Mouse (Mus musculus) kidney, postnatal 36 days (tissue): Measurements from ENCODE around the gene Sox9.

Experiments
- DNase-seq, 2 experiments: peaks; one replicate each; pipeline ENCODE4 v3.0.0; 2021 to 2022; ENCODE audit warnings: mixed read lengths in 2 of 2

Gene Sox9

DNA sequence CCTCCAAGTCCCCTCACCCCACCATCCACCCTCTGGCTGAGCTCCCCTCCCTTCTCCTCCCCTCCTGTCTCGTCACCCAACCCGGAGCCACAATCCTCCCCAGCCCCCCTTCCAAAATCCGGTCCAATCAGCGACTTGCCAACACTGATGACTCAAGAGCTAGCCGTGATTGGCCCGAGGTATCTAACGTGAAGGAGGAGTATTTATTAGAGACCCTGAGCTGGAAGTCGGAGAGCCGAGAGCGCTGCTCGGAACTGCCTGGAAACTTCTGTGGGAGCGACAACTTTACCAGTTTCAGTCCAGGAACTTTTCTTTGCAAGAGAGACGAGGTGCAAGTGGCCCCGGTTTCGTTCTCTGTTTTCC lies at the start of gene Sox9:
Gene Sox9, plus strand, starts transcription at position 231 of the 363 bp plus-strand sequence.
- peak; percentile 57 to 61 for DNase-seq

DNA sequence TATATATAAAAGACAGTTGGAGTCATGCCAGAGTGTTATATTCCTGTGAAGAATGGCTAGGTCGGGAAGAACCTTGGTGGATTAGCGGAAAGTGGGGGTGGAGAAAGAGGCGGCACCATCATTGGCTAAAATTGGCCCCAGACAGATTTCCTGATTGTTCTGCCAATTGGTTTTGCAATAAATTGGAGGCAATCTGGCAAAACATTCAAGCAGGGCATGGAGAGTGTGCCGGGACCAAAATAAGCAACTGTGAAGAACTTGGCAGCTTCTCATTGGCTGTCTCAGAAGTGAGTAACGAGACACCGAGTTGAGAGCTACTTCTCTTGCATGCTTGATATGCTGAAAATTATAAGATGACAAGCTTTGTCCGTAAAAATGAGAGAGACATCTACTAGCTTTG lies 49.6 kb upstream of the Sox9 start:
- DNase-seq, result no peak

DNA sequence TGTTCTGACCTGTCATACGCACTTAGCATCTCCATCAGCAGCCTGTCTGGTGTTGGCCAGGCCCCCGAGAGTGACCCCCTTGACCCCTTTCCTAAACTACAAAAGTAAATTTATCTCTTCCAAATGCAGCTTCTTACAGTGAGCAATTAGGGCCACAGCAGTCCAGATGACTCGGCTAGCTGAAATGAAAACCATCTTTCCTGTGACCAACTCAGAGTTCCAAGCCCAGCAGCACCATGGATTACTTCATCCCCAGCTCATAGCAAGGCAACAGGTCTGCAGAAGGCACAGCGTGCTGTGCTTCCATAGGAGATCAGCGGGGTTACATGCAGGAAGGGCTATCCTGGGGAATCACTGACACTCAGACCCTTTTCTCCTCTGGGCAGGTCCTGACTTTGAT lies 45.0 kb upstream of the Sox9 start:
- DNase-seq, result no peak

DNA sequence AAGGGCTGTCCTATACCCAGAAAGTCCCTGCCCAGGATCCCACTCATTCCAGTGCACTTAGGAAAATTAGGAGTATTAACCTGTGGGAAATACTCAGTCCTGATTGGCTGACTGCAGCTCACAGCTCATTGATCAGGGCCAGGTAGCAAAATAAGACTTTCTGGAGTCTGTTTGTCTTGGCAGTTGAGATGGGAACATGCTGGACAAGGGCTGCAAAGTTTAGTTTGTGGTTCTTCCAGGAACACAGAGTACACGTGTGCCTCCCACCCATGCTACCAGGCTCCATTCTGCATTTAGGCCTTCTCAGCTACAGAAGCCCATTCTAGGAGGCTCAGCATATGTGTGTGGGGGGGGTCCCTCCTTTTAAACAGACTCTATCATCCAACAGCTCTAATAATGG lies 42.3 kb upstream of the Sox9 start:
- DNase-seq, result no peak

DNA sequence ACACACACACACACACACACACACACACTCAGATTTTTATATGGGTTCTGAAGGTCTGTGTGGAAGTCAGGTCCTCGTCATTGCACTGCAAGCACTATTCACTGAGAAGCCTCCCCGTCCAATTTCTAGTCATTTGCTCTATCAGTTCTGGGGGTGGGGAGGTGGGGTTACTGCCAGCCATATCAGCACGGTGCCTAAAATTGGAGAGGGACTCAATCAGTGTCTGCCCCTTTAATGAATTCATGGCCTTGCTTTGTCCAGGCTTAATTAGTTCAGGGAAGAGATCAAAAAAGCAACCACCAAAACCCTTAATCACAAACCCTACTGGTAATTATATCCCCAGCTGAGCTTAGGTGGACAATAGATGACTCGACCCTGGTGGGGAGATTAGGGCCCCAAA lies 25.5 kb upstream of the Sox9 start:
- no peak for DNase-seq

DNA sequence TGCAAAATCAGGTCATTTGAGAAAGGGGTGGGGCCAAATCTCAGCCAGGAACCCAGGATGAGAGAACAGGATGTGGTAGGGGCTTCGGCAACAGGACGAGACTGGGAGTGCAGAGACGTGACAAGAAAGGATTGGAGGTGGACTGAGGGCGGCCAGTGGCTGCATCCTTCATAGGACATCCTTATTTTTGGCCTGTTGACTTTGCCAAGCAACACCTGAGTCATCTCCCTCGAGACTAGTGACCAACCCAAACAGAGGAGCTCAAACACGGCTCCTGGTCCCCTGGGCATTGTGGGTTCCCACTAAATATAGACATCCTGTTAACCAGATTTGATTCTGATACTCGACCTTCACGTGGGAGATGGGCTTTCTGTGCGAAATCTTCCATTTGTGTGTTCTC lies 24.0 kb upstream of the Sox9 start:
- DNase-seq, result no peak

DNA sequence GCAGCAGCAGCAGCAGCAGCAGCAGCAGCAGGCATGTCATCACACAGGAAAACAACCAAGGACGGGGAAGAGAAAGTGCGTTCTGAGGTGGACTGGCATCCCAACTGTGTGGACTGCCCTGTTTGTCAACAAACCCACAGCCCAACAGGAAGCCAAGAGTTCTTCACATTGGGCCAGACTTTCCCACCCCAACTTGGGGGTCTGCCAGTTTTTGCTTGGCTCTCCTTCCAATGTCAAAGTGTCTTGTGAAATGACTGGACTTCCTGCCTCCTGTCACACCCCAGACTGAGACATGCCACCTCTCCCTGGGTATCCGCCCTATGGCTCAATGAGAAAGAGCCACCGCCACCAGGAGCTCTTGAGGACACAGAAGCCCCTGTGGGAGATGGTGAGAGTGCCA lies 15.1 kb upstream of the Sox9 start:
- DNase-seq, result no peak

DNA sequence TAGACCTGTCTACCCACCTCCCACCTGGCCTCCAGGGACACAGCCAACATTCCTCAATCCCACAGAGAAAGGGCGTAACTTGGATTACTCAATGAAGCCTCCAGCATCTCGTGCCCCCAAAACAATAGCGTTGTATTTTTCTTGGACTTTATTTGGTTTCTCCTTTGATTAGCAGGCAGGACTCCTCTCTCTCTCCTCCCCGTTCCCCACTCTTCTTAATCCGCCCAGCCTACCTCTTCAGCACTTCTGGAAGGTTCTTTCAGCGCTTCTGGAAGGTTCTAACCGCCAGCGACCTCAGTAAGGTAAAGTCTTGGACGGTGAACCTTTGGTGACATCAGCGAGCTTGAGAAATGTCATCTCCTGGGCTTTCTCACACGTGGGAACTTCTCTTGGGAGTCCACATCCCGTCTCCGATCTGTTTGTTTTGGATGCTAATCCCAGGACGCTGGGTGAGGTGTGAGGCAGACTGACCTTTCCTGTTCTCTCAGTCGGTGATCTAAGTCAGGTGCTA lies 14.4 kb upstream of the Sox9 start:
- DNase-seq, result no peak

DNA sequence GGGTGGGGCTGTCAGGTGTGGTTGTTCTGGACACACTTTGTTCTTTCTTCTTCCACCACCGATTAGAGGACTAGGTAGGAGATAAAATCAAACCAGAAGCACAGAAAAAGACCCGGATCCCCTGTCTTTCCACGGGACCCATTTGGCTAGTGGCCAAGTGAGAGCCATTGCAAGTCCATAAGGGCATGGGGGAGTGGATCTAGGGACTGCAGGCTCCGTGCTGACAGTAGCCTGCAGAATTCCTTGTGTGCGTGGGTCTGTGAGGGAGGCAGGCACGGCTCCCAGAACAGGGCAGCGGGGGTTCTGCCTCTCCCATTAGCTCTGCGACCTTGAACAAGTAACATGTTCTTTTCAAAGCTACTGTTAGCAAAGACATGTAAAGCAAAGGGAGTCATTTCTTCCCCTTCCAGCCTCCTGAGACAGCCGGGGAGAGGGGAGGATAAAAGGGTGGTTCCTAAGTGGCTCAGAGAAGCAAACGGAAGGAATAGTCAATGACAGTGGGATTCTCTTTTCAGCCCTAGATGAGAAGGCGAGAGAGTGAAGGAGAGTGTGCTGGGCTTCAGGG lies 9.2 kb upstream of the Sox9 start:
- DNase-seq, result no peak

DNA sequence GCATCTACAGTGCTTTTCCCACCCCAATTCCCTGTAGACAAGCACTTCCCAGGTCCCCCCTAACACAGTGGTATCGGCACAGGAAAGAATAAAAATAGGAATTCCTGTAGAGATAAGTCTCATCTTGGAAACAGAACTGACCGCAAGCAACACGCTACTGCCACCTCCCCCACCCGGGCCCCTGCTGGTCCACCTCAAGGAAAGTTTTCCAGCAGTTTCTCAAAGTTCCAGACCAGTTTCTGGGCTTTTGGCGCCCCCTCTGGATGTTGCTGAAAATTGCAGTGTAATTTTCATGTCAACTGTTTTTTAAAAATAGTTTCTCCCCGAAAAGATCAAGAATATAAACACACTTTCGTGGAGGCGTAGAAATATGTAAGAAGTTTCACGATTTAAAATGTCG lies 2.3 kb upstream of the Sox9 start:
- peak; percentile 24 to 53 for DNase-seq

DNA sequence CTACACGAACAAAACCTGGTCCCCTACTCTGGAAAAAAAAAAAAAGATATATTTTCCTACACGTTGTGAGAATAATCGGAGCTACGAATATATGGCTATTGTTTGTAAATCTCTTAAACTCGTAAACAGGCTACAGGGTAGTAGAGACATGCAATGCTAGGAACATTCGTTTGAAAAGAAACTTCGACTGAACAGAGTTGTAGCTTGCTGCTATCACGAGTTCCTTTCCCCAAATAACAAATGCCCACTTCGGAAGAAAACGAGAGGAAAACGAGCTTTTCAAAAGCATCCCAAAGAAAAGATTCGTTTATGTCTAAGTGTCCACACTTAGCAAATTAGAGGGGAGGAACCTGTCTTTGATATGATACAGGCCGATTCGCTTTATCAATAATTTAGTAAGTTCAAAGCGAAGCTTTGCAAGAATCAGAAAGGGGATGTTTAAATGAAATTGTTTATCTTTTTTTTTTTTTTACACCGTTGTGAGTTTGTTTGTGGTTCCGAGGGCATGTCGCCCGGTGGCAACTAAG lies 1.6 kb upstream of the Sox9 start:
- DNase-seq, result no peak

DNA sequence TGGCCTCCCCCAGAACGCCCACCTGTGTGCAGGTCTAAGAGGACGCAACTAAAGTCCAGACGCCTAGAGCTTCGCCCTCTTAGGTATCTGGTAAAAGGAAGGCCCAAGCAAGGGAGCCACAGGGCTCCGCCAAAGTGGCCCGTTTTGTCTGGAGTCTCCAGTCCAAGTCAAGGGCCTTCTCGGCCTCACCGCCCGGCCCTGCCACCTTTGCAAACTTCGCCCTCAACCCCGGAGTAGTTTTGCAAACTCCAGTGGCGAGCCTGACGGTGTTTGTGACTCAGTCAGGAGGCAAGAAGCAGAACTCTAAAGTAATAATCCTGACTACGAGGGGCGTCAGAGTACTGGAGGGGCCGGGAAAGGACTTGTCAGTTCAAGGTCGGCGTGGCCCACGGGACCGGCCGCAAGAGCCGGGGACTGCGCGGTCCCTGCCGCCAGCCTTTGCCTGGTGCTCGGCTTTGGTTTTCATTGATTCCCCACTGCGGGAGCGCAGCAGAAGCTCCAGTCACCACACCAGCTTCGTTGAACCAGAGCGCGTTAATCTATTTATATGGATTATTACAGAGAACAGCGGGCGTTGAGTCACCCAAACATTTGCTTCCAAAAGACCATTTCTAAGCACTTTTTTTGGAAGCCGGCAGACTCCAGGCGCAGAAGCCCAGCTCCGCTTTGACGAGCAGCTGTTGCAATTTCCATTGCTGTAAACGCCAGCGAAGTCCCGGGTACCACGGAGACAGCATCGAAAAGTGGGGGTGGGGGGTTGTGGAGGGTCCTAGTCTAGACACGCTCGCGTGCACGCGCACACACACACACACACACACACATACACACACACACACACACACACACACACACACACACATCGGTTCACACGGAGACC lies 751 bp upstream of the Sox9 start:
- peak in 1 of 2 experiments; percentile 34 for DNase-seq

DNA sequence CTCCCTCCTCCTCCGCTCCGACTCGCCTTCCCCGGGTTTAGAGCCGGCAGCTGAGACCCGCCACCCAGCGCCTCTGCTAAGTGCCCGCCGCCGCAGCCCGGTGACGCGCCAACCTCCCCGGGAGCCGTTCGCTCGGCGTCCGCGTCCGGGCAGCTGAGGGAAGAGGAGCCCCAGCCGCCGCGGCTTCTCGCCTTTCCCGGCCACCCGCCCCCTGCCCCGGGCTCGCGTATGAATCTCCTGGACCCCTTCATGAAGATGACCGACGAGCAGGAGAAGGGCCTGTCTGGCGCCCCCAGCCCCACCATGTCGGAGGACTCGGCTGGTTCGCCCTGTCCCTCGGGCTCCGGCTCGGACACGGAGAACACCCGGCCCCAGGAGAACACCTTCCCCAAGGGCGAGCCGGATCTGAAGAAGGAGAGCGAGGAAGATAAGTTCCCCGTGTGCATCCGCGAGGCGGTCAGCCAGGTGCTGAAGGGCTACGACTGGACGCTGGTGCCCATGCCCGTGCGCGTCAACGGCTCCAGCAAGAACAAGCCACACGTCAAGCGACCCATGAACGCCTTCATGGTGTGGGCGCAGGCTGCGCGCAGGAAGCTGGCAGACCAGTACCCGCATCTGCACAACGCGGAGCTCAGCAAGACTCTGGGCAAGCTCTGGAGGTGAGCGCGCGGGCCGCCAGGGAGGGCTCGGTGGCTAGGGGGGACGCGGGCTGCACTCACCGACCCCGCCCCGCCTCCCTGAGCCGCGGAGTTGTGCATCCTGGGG lies 515 bp downstream of the Sox9 start:
- DNase-seq, result peak; percentile 13 to 56

DNA sequence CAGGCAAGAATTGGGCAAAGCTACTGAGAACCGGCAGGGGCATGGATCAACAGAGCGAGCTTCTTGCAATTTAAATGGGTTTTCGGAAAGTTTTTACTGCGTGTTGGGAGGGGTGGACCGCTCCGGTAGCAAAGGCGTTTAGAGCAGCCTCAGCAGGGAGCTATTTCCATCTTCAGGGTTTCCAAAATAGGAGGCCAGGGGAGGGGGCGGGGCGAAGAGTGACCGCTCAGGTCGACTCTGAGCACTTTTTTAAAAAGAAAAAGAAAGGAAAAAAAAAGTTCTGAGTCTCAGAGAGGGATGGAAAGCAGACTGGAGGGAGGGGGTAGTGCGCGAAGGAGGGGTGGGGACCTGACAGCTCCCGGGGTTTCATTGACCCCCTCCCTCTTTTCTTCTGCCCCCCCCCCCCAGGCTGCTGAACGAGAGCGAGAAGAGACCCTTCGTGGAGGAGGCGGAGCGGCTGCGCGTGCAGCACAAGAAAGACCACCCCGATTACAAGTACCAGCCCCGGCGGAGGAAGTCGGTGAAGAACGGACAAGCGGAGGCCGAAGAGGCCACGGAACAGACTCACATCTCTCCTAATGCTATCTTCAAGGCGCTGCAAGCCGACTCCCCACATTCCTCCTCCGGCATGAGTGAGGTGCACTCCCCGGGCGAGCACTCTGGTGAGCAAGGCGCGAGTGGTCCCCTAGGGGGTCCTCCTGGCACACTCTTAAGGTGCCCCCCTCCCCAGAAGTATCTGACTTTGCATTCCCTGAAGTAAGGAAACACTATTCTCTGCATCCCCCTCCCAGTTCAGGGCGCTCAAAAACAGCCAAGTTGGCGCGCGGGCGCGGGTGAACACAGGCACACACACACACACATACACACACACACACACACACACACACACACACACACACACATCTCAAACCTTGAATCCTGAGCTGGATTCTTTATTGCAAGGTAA lies 1.6 kb downstream of the Sox9 start:
- peak in 1 of 2 experiments; percentile 23 for DNase-seq

DNA sequence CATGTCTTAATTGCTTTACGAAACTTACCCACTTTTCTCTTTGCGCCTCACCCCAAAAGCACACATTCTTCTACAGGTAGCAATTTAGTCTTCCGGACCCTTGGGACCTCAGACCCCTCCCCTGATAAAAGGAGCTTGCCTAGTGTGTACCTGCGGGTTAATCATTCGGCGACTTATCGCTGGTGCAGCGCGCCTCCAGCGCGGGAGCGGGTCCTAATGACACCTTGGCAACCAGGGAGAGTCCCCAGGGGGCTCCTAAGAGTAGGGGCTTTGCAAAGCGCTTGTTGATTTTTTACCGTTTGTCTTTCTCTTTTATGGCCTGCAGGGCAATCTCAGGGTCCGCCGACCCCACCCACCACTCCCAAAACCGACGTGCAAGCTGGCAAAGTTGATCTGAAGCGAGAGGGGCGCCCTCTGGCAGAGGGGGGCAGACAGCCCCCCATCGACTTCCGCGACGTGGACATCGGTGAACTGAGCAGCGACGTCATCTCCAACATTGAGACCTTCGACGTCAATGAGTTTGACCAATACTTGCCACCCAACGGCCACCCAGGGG lies 2.4 kb downstream of the Sox9 start:
- DNase-seq, result no peak

DNA sequence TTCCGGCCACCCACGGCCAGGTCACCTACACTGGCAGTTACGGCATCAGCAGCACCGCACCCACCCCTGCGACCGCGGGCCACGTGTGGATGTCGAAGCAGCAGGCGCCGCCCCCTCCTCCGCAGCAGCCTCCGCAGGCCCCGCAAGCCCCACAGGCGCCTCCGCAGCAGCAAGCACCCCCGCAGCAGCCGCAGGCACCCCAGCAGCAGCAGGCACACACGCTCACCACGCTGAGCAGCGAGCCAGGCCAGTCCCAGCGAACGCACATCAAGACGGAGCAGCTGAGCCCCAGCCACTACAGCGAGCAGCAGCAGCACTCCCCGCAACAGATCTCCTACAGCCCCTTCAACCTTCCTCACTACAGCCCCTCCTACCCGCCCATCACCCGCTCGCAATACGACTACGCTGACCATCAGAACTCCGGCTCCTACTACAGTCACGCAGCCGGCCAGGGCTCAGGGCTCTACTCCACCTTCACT lies 2.9 kb downstream of the Sox9 start:
- no peak for DNase-seq

DNA sequence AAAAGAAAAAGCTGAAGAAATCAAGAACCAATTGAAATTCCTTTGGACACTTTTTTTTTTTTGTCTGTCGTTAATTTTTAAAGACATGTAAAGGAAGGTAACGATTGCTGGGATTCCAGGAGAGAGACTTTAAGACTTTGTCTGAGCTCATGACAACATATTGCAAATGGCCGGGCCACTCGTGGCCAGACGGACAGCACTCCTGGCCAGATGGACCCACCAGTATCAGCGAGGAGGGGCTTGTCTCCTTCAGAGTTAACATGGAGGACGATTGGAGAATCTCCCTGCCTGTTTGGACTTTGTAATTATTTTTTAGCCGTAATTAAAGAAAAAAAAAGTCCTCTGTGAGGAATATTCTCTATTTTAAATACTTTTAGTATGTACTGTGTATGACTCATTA lies 3.6 kb downstream of the Sox9 start:
- DNase-seq, result no peak

DNA sequence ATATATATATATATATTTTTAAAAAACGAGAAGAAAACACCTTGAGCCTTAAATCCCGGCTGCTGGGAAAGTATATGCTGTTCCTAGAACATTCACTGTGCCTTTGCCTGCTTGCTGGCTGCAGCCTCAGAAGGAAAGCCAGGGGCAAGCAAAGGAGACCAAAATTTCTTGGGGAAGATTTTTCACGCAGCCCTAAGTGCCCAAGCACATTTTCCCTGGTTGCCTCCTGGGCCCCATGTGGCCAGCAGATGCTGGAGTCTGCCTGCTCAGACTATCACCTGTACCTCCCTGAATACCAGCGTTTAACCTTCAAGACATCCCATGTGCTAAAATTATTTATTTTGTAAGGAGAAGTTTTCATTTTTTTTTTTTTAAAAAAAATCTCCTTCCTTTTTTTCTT lies 4.4 kb downstream of the Sox9 start:
- no peak for DNase-seq

DNA sequence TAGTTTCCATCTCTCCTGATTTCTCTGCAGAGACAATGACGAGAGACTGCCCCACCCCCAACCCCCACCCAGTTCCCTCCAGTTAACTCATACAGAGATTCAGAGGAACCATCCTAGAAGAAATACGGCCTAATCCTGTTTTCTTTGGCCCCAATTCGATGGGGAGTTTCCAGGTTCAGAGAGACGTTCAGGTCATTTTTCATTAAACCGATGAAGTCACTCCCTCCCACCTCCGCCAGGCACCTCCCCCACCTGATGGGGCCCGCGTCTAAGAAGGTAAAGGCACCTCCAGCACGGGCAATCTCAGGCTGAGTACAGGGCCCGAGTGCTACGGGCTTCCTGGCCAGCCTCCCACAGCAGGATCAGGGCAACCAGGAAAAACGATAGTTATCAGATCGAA lies 6.3 kb downstream of the Sox9 start:
- no peak for DNase-seq

DNA sequence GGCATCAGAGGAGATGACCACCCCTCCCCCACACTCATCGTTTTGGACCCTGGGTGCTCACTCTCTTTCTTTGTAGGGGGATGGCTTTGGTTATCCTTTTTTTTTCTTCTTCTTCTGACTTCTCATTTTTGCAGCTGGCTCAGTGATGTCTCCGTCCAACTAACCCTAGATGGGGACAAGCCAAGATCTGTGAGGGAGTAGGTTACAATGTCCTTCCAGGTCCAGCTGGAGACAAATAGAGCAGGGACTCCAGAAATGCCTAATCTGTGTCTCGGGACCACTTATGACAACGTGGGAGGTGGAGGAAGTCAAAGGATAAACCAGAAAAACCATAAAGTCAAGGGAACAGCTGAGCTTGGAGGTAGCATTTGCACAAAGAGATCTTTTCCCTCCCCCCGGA lies 14.4 kb downstream of the Sox9 start:
- no peak for DNase-seq

DNA sequence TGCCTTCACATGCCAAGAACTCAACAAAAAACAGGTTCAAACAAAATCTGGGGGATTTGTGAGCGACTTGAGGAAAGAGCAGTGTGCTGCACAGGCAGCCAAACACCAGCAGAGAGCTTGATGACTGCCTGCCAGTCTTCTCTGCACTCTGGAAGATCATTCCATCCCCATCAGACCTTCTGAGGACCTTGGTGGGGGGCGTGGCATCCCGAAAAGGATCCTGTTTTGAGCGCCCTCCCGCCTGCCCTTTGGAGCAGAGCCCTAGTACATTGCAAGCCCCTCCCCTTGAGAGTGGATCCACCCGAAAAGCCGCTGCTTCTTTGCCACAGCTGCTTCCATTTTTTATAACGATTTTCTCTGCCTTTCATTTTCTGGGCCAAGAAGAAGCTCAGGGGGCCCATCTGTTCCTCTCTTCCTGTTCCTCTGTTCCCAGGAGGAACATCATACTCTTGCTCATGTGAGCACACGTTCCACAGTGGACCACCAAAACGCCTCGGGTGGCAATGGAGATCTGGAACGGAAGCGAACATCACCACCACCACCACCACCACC lies 16.9 kb downstream of the Sox9 start:
- no peak for DNase-seq
